Mouse (Mus musculus) midbrain, embryonic 10.5 days (tissue): Measurements from ENCODE around the gene Ugt1a7c. TPM values are rescaled to one million over a fixed set of nuclear protein-coding genes. Genes with fewer than 3 reads are reported as not detected.
"Not testable (repeated sequence)": the region's sequence is repeated elsewhere in the genome, so short reads cannot be mapped to it uniquely, and the experiment has no call there.

Experiments
- DNase-seq: peaks from one replicate; pipeline ENCODE4 v3.0.0-alpha.2; 2017; ENCODE audit warnings: low spot score
- H3K27ac ChIP-seq: fragments of 300-500 bp; sonication (generic); replicated peaks from 2 replicates; pipeline ENCODE4 v1.5.1; 2016; ENCODE audit warnings: mild to moderate bottlenecking
- H3K27me3 ChIP-seq: fragments of 300-500 bp; sonication (generic); 2 replicates; pipeline ENCODE4 v1.6.1; 2016; ENCODE audit warnings: low read depth, mild to moderate bottlenecking; ENCODE audit not compliant: poor library complexity, severe bottlenecking
- H3K36me3 ChIP-seq: fragments of 300-500 bp; sonication (generic); 2 replicates; pipeline ENCODE4 v1.6.1; 2016; ENCODE audit warnings: mild to moderate bottlenecking, moderate library complexity
- H3K4me1 ChIP-seq: fragments of 300-500 bp; sonication (generic); 2 replicates; pipeline ENCODE4 v1.6.1; 2016
- H3K4me3 ChIP-seq: fragments of 300-500 bp; sonication (generic); 2 replicates; pipeline ENCODE4 v1.5.1; 2016; ENCODE audit warnings: mild to moderate bottlenecking, moderate library complexity
- H3K9me3 ChIP-seq: fragments of 300-500 bp; sonication (generic); replicated peaks from 2 replicates; pipeline ENCODE4 v1.6.1; 2016; ENCODE audit warnings: mild to moderate bottlenecking
- whole genome bisulfite sequencing: fragments of 180-500 bp; shearing (Covaris S2); methylation state at CpG from one replicate; pipeline ENCODE4 v1.1.7; 2016; 5-methylcytosine and 5-hydroxymethylcytosine counted together
- polyA plus RNA-seq: library from polyadenylated mRNA; unstranded; fragments of >200 nt; fragmentation: Nextera tagmentation; extraction: Ambion mirVana; gene quantifications from 2 replicates; pipeline ENCODE4 v1.2.1, GENCODE M21; 2016

Gene Ugt1a7c
- polyA plus RNA-seq, 1 experiment from 2014 or later: 0.56 TPM

GRCm38 (mm10) chr1:88130223-88130622 lies 35.4 kb downstream of the Ugt1a7c start:
- 97% methylated on average over 1 of the region's 1 CpGs for WGBS
- not testable (repeated sequence) for DNase-seq, H3K36me3 ChIP-seq

GRCm38 (mm10) chr1:88133908-88134456 lies 39.1 kb downstream of the Ugt1a7c start:
- WGBS: 86% methylated on average over 3 of the region's 3 CpGs
- no peak for DNase-seq
- Histone ChIP-seq H3K27me3 (no peaks in the 10 kb centered on the region), H3K36me3 (no peaks in the 10 kb centered on the region), H3K4me3 (no peak overlapping the region), H3K9me3 (no peaks in the 10 kb centered on the region), H3K27ac (0 out of 2 replicates have a peak overlapping the region, but pooled peaks have one; percentile 52), H3K4me1 (peaks cover 3% of the 10 kb centered on the region)

More at GRCm38 (mm10) chr1:88130223-88130622, 35.4 kb downstream of the Ugt1a7c start:
- H3K27ac ChIP-seq, H3K4me3 ChIP-seq, H3K27me3 ChIP-seq, H3K9me3 ChIP-seq, H3K4me1 ChIP-seq: not testable (repeated sequence)

- H3K9me3 ChIP-seq, H3K4me1 ChIP-seq, DNase-seq, H3K36me3 ChIP-seq, H3K27me3 ChIP-seq, H3K4me3 ChIP-seq: not testable (repeated sequence)
- 55% methylated on average over 5 of the region's 5 CpGs for WGBS
- H3K27ac ChIP-seq: 0 out of 2 replicates have a peak within 1 kb of the TSS, but pooled peaks have one; percentile 52
Observed at GRCm38 (mm10) chr1:88134457-88135011, 39.7 kb downstream of the Ugt1a7c start, which contains the start of gene Ugt1a6a. Gene Ugt1a6a (plus strand): TSS chr1:88134809.

- H3K9me3 ChIP-seq, H3K4me3 ChIP-seq, H3K27ac ChIP-seq, H3K4me1 ChIP-seq, DNase-seq, H3K27me3 ChIP-seq, H3K36me3 ChIP-seq: not testable (repeated sequence)
- WGBS: 94% methylated on average over 6 of the region's 6 CpGs
Observed at GRCm38 (mm10) chr1:88135229-88135904, 40.5 kb downstream of the Ugt1a7c start.

GRCm38 (mm10) chr1:88136646-88137045 lies 41.8 kb downstream of the Ugt1a7c start:
- H3K36me3 ChIP-seq: no peaks in the 10 kb centered on the region
- DNase-seq: no peak
- no peaks in the 10 kb centered on the region for H3K9me3 ChIP-seq
- no peaks in the 10 kb centered on the region for H3K27me3 ChIP-seq
- 76% methylated on average over 2 of the region's 2 CpGs for WGBS
- peaks cover 3% of the 10 kb centered on the region for H3K4me1 ChIP-seq
- H3K4me3 ChIP-seq: no peak overlapping the region
- H3K27ac ChIP-seq: no peak overlapping the region

GRCm38 (mm10) chr1:88137264-88137663 lies 42.4 kb downstream of the Ugt1a7c start:
- Histone ChIP-seq H3K4me1 (peaks cover 3% of the 10 kb centered on the region), H3K27ac (no peak overlapping the region), H3K4me3 (no peak overlapping the region), H3K9me3 (no peaks in the 10 kb centered on the region), H3K36me3 (no peaks in the 10 kb centered on the region), H3K27me3 (no peaks in the 10 kb centered on the region)
- DNase-seq: no peak
- 90% methylated on average over 3 of the region's 3 CpGs for WGBS

GRCm38 (mm10) chr1:88138145-88138544 lies 43.3 kb downstream of the Ugt1a7c start:
- whole genome bisulfite sequencing: 90% methylated on average over 1 of the region's 1 CpGs
- no peak overlapping the region for H3K4me3 ChIP-seq
- no peaks in the 10 kb centered on the region for H3K36me3 ChIP-seq
- H3K4me1 ChIP-seq: peaks cover 3% of the 10 kb centered on the region
- DNase-seq: no peak
- no peaks in the 10 kb centered on the region for H3K9me3 ChIP-seq
- H3K27me3 ChIP-seq: no peaks in the 10 kb centered on the region
- no peak overlapping the region for H3K27ac ChIP-seq

GRCm38 (mm10) chr1:88140492-88140891 lies 45.6 kb downstream of the Ugt1a7c start:
- not testable (repeated sequence) for H3K27me3 ChIP-seq, DNase-seq, H3K27ac ChIP-seq, H3K36me3 ChIP-seq, H3K9me3 ChIP-seq, H3K4me1 ChIP-seq, H3K4me3 ChIP-seq
- 63% methylated on average over 1 of the region's 1 CpGs for WGBS

GRCm38 (mm10) chr1:88143966-88144675 lies 49.3 kb downstream of the Ugt1a7c start:
- peak; percentile 27 for DNase-seq
- not testable (repeated sequence) for H3K36me3 ChIP-seq, H3K9me3 ChIP-seq, H3K27ac ChIP-seq, H3K4me1 ChIP-seq, H3K4me3 ChIP-seq, H3K27me3 ChIP-seq
- WGBS: 6% methylated on average over 5 of the region's 5 CpGs

- not testable (repeated sequence) for H3K4me1 ChIP-seq, H3K27ac ChIP-seq, H3K36me3 ChIP-seq, DNase-seq, H3K9me3 ChIP-seq, H3K4me3 ChIP-seq, H3K27me3 ChIP-seq
- WGBS: 78% methylated on average over 2 of the region's 2 CpGs
Observed at GRCm38 (mm10) chr1:88145278-88145677, 50.4 kb downstream of the Ugt1a7c start.

- H3K9me3 ChIP-seq, DNase-seq: not testable (repeated sequence)
- 62% methylated on average over 2 of the region's 2 CpGs for WGBS
Observed at GRCm38 (mm10) chr1:88150133-88150532, 55.3 kb downstream of the Ugt1a7c start.

GRCm38 (mm10) chr1:88158430-88158829 lies 63.6 kb downstream of the Ugt1a7c start:
- Histone ChIP-seq H3K36me3 (no peaks in the 10 kb centered on the region), H3K27ac (no peak overlapping the region), H3K9me3 (no peaks in the 10 kb centered on the region), H3K4me3 (no peak overlapping the region), H3K4me1 (no peaks in the 10 kb centered on the region), H3K27me3 (no peaks in the 10 kb centered on the region)
- WGBS: 89% methylated on average over 2 of the region's 2 CpGs
- no peak for DNase-seq

More at GRCm38 (mm10) chr1:88150133-88150532, 55.3 kb downstream of the Ugt1a7c start:
- not testable (repeated sequence) for H3K27me3 ChIP-seq, H3K27ac ChIP-seq, H3K4me1 ChIP-seq, H3K36me3 ChIP-seq, H3K4me3 ChIP-seq

- H3K9me3 ChIP-seq: 0 out of 2 replicates have a peak, but pooled peaks cover under 1% of the 10 kb centered on the region
- no peaks in the 10 kb centered on the region for H3K4me1 ChIP-seq
- H3K27me3 ChIP-seq: no peaks in the 10 kb centered on the region
- no peaks in the 10 kb centered on the region for H3K36me3 ChIP-seq
- no peak within 1 kb of the TSS for H3K27ac ChIP-seq
- H3K4me3 ChIP-seq: no peak within 1 kb of the TSS
- 71% methylated on average over 5 of the region's 5 CpGs for WGBS
- no peak for DNase-seq
Observed at GRCm38 (mm10) chr1:88165711-88166110, 70.8 kb downstream of the Ugt1a7c start, which contains the start of gene Ugt1a5. Gene Ugt1a5 (plus strand): TSS chr1:88166012.
